Mouse (Mus musculus) forebrain, embryonic 10.5 days (tissue): ENCODE measurements around the gene Cxcl13. TPM values are rescaled to one million over a fixed set of nuclear protein-coding genes. Genes with fewer than 3 reads are reported as not detected.
"Not testable (repeated sequence)": the region's sequence is repeated elsewhere in the genome, so short reads cannot be mapped to it uniquely, and the experiment has no call there.

Experiments
- DNase-seq: peaks from one replicate; pipeline ENCODE4 v3.0.0-alpha.2; 2017; ENCODE audit warnings: low spot score; ENCODE audit errors: extremely low spot score
- H3K27ac ChIP-seq: fragments of 300-500 bp; sonication (generic); 2 replicates; pipeline ENCODE4 v1.5.1; 2016; ENCODE audit warnings: mild to moderate bottlenecking
- H3K27me3 ChIP-seq: fragments of 300-500 bp; sonication (generic); 2 replicates; pipeline ENCODE4 v1.6.1; 2016; ENCODE audit warnings: mild to moderate bottlenecking; ENCODE audit not compliant: poor library complexity, severe bottlenecking
- H3K36me3 ChIP-seq: fragments of 300-500 bp; sonication (generic); replicated peaks from 2 replicates; pipeline ENCODE4 v1.6.1; 2016; ENCODE audit warnings: mild to moderate bottlenecking, moderate library complexity
- H3K4me1 ChIP-seq: fragments of 300-500 bp; sonication (generic); 2 replicates; pipeline ENCODE4 v1.6.1; 2016
- H3K4me3 ChIP-seq: fragments of 300-500 bp; sonication (generic); 2 replicates; pipeline ENCODE4 v1.5.1; 2016; ENCODE audit warnings: mild to moderate bottlenecking, moderate library complexity
- H3K9me3 ChIP-seq: fragments of 300-500 bp; sonication (generic); 2 replicates; pipeline ENCODE4 v1.6.1; 2016; ENCODE audit warnings: mild to moderate bottlenecking, moderate library complexity
- WGBS: fragments of 180-500 bp; shearing (Covaris S2); methylation state at CpG from one replicate; pipeline ENCODE4 v1.1.7; 2016; 5-methylcytosine and 5-hydroxymethylcytosine counted together
- polyA plus RNA-seq: library from polyadenylated mRNA; unstranded; fragments of >200 nt; fragmentation: Nextera tagmentation; extraction: Ambion mirVana; gene quantifications from 2 replicates; pipeline ENCODE4 v1.2.1, GENCODE M21; 2016

Gene Cxcl13
- polyA plus RNA-seq, 1 experiment from 2014 or later = 8.4 TPM

- no peak overlapping the region for H3K27ac ChIP-seq
- DNase-seq = no peak
- 65% methylated on average over 2 of the region's 2 CpGs for WGBS
- H3K4me1 ChIP-seq = no peaks in the 10 kb centered on the region
- no peaks in the 10 kb centered on the region for H3K27me3 ChIP-seq
- no peaks in the 10 kb centered on the region for H3K36me3 ChIP-seq
- no peak overlapping the region for H3K4me3 ChIP-seq
- no peaks in the 10 kb centered on the region for H3K9me3 ChIP-seq
Observed at GRCm38 (mm10) chr5:95946344-95946743, 10.4 kb upstream of the Cxcl13 start.

GRCm38 (mm10) chr5:95948641-95949040 is 8.1 kb upstream of the Cxcl13 start:
- Histone ChIP-seq H3K27me3 (no peaks in the 10 kb centered on the region), H3K27ac (no peak overlapping the region), H3K4me1 (no peaks in the 10 kb centered on the region), H3K4me3 (no peak overlapping the region), H3K9me3 (no peaks in the 10 kb centered on the region), H3K36me3 (no peaks in the 10 kb centered on the region)
- no peak for DNase-seq
- WGBS = 83% methylated on average over 3 of the region's 3 CpGs

- DNase-seq = peak; percentile 36
- Histone ChIP-seq H3K27me3 (no peaks in the 10 kb centered on the region), H3K4me1 (no peaks in the 10 kb centered on the region), H3K27ac (no peak overlapping the region), H3K36me3 (no peaks in the 10 kb centered on the region), H3K9me3 (no peaks in the 10 kb centered on the region), H3K4me3 (no peak overlapping the region)
- 57% methylated on average over 19 of the region's 19 CpGs for WGBS
Observed at GRCm38 (mm10) chr5:95949946-95950701, 6.6 kb upstream of the Cxcl13 start.

DNA sequence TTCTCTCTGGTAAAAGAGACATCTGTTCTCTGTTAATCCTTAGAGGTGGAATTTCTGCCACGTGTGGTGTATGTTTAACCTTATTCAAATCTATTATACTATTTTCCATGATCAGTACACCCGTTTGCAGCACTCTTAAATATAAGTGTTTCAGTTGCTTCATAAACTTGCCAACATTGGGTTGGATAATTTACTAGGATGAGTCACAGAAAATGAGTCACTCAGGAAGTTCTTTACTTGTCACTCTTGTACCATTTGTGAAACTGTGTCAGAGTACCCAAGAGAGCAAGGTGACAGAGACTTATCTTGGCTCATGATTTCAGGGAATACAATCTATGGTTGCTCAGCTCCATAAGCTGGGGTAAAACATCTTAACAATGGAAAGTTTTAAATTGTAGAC is 8.2 kb downstream of the Cxcl13 start:
- H3K9me3 ChIP-seq = no peaks in the 10 kb centered on the region
- no peak for DNase-seq
- no peaks in the 10 kb centered on the region for H3K4me1 ChIP-seq
- 53% methylated on average over 2 of the region's 2 CpGs for WGBS
- H3K27me3 ChIP-seq = no peaks in the 10 kb centered on the region
- H3K27ac ChIP-seq = no peak overlapping the region
- H3K36me3 ChIP-seq = no peaks in the 10 kb centered on the region
- no peak overlapping the region for H3K4me3 ChIP-seq

GRCm38 (mm10) chr5:95966621-95967020 is 9.9 kb downstream of the Cxcl13 start:
- Histone ChIP-seq H3K9me3 (no peaks in the 10 kb centered on the region), H3K4me3 (no peak overlapping the region), H3K36me3 (no peaks in the 10 kb centered on the region), H3K4me1 (no peaks in the 10 kb centered on the region), H3K27ac (no peak overlapping the region), H3K27me3 (no peaks in the 10 kb centered on the region)
- WGBS = 71% methylated on average over 2 of the region's 2 CpGs
- no peak for DNase-seq

DNA sequence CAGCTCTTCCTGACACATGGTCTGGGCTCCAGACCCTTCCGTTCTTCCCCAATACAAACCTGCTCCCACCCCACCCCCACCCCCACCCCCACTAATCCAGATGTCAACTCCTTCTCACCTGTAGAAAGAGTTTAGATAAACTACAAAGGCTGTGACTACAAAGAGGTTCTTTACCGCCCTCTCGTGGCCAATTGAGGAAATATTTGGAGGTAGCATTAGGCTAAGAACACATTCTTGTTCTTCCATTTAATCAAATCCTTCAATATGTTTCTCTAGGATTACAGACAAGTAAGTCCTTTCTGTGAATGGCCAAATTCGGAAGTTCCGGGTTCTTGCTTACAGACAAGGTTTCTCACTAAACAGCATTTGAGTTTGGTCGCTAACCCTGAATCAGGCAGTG is 14.1 kb downstream of the Cxcl13 start:
- no peaks in the 10 kb centered on the region for H3K4me1 ChIP-seq
- peak; percentile 38 for DNase-seq
- WGBS = 45% methylated on average over 6 of the region's 6 CpGs
- H3K4me3 ChIP-seq = no peak overlapping the region
- 0 out of 2 replicates have a peak, but pooled peaks cover 3% of the 10 kb centered on the region for H3K27me3 ChIP-seq
- no peak overlapping the region for H3K27ac ChIP-seq
- no peaks in the 10 kb centered on the region for H3K36me3 ChIP-seq
- H3K9me3 ChIP-seq = no peaks in the 10 kb centered on the region

DNA sequence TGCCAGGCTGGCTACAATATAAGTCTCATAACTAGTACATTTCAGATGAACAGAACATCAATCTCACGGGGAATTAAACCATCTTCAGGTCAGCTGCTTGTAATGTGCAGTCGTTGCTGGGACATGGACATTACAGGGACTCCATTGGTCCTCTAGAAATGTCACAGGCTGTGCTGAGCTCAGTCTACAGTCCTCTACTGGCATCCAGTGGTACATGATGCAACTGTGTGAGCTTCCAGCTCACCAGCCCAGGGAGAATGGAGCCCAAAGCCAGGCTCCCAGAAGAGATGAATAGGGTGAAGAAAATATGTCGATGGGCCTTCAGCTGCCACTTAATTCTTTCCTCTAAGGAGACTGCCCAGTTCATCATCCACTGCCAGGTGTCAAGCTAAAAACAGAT is 15.5 kb downstream of the Cxcl13 start:
- WGBS = 84% methylated on average over 3 of the region's 3 CpGs
- no peaks in the 10 kb centered on the region for H3K4me1 ChIP-seq

GRCm38 (mm10) chr5:95973806-95974205 is 17.1 kb downstream of the Cxcl13 start:
- not testable (repeated sequence) for H3K4me1 ChIP-seq, DNase-seq, H3K36me3 ChIP-seq, H3K27me3 ChIP-seq, H3K9me3 ChIP-seq, H3K27ac ChIP-seq
- 41% methylated on average over 34 of the region's 34 CpGs for WGBS
- H3K4me3 ChIP-seq = peak overlapping the region; percentile 32; the same call in 1 of the 2 replicates

More for the DNA sequence above, 15.5 kb downstream of the Cxcl13 start:
- H3K27me3 ChIP-seq = 0 out of 2 replicates have a peak, but pooled peaks cover 3% of the 10 kb centered on the region
- H3K9me3 ChIP-seq = no peaks in the 10 kb centered on the region
- no peak overlapping the region for H3K27ac ChIP-seq
- no peak for DNase-seq
- no peaks in the 10 kb centered on the region for H3K36me3 ChIP-seq
- H3K4me3 ChIP-seq = no peak overlapping the region

DNA sequence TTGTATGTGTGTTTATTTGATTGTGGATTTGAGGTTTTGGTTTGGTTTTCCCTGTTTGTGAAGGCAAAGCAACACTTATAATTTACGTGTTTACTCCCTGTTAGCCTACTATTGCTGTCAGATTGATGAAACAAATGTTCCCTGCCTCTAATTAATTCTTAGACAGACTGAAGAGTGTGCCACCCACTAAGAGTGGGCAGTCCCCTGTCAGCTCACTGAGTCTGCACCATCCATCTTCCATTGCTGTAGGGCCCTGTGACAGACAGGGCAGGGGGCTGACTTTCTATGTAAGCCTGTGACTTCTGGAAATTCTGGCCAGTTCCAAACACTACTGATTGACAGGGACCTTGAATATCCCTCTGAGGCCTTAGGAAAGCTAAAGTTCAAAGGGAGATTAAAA is 19.5 kb downstream of the Cxcl13 start:
- Histone ChIP-seq H3K4me1 (no peaks in the 10 kb centered on the region), H3K27me3 (0 out of 2 replicates have a peak, but pooled peaks cover 3% of the 10 kb centered on the region), H3K9me3 (no peaks in the 10 kb centered on the region), H3K27ac (no peak overlapping the region), H3K36me3 (no peaks in the 10 kb centered on the region), H3K4me3 (no peak overlapping the region)
- 83% methylated on average over 1 of the region's 1 CpGs for WGBS
- no peak for DNase-seq

DNA sequence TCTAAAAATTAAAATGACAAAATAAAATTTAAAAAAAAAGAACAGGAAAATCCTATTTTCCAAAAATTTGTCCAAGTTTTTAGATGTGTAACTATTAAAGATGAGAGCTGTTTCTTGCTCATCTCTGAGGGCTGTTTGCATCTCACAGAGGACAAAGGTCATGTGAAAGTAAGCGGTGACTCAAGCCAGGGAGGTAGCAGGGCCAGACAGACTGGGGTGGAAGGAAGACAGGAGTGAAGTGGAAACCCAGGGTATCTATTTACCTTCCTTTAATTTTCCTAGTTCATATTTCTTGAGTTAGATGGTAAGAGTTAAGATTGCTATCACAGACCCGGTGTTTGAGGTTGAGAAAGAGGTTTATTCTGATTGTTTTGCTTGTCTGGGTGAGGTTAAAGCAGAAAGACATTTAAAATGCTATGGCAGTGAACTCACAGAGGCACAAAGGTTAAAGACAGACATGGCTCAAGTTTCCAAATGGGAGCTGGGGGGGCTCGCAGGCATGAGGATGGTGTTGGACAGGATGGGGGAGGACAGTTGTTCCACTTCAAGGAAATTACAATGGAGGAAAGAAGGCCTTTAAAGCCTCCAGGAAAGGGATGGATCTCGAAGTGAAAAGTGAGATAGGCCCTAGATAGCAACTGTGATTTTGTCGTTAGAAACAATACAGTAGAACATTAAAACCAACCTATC is 27.2 kb downstream of the Cxcl13 start:
- H3K4me3 ChIP-seq = no peak overlapping the region
- no peak overlapping the region for H3K27ac ChIP-seq
- H3K9me3 ChIP-seq = no peaks in the 10 kb centered on the region
- 60% methylated on average over 5 of the region's 5 CpGs for WGBS
- peaks cover under 1% of the 10 kb centered on the region; the same call in 1 of the 2 replicates for H3K27me3 ChIP-seq
- no peaks in the 10 kb centered on the region for H3K36me3 ChIP-seq
- peaks cover 4% of the 10 kb centered on the region; the same call in 1 of the 2 replicates for H3K4me1 ChIP-seq
- no peak for DNase-seq

DNA sequence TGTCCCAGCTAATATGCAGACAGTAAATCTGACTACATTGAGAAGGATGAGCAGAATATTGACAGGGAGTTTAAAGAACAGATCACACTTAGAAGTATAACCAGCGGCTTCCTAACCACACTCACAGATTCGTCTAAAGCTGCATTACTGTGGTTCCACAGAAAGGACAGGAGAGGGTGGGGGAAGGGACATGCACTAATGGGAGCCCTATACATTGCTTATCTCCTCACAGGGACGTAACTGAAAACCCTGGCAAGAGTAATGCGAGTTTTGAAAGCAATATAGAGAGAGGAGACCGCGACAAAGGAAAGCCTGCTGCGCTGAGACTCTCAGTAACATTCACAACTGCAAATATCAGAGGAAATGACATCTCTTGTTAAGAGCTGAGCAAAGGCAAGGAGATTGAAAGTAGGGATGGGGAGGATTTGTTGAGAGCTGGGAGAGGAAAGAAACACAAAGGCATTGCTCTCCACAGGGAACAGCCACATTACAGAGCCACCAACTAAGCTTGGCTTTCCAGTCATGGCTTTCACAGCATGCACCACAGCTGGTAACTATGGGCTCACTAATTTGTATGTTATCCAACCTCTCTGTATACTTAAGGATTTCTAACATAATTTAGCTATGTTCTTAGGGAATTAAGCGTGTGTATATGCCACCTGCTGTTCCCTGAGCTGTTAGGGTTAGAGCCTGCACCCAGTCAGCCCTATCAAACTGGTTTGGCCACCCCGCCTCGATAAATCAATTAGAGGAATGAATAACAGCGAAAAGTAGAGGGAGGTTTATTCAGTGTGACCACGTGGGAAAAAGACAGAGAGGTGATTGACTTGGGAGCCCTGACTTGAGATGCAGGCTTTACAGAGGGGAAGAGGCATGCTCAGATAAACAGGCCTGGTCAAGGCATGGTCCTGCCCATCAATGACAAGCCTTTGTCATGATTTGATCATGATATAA is 34.9 kb downstream of the Cxcl13 start:
- no peak for DNase-seq
- Histone ChIP-seq H3K27me3 (peaks cover 24% of the 10 kb centered on the region), H3K9me3 (no peaks in the 10 kb centered on the region), H3K27ac (no peak overlapping the region), H3K36me3 (no peaks in the 10 kb centered on the region), H3K4me1 (peaks cover 13% of the 10 kb centered on the region), H3K4me3 (no peak overlapping the region)
- WGBS = 8% methylated on average over 12 of the region's 12 CpGs

- DNase-seq = no peak
- 80% methylated on average over 3 of the region's 3 CpGs for WGBS
Observed at GRCm38 (mm10) chr5:95997276-95997675, 40.5 kb downstream of the Cxcl13 start.

More at GRCm38 (mm10) chr5:95997276-95997675, 40.5 kb downstream of the Cxcl13 start:
- Histone ChIP-seq H3K27ac (no peak overlapping the region), H3K27me3 (peaks cover 7% of the 10 kb centered on the region), H3K9me3 (no peaks in the 10 kb centered on the region), H3K4me1 (no peaks in the 10 kb centered on the region), H3K36me3 (no peaks in the 10 kb centered on the region), H3K4me3 (no peak overlapping the region)
